Mouse (Mus musculus): ENCODE measurements around the gene Wars2. TPM values are rescaled to one million over a fixed set of nuclear protein-coding genes. Genes with fewer than 3 reads are reported as not detected.

The Wars2 gene
- polyA plus RNA-seq, 1 experiment, result 4.0 TPM

DNA sequence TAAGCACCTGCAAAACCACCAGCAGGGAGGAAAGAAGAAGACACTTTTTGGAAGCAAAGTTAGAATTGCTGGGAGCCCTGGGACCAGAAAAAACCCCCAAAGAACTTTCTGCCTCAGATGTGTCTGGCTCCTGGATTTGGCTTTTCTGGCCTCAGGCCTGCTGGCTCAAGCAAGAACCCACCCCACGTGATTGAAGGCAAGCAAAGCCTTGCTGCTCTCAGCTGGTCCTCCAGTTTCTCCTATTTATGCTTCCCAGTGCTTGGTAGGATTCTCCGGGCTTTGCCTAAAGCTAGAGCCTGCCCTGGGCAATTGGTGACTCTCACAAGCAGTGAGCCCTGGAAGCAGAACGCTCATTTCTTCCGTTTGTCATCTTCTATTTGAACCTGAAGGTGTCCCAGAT lies 106.7 kb downstream of the Wars2 start:
- no peak overlapping the region for H3K4me3 ChIP-seq
- H3K36me3 ChIP-seq (ENCODE audit: control insufficient read depth, insufficient read depth), result no peaks in the 10 kb centered on the region
- H3K4me2 ChIP-seq (ENCODE audit: low read depth), result no peak overlapping the region
- TF ChIP-seq TCF3 (IDR thresholded peaks at IDR 0.05; ENCODE audit: insufficient read length, low read depth) (no peak), POLR2A (IDR thresholded peaks at IDR 0.05; ENCODE audit: insufficient read length, low read depth) (no peak), MAX (IDR thresholded peaks at IDR 0.05; ENCODE audit: low read depth) (no peak), REST (IDR thresholded peaks at IDR 0.05; ENCODE audit: insufficient read depth, insufficient read length) (no peak), MYOG (IDR thresholded peaks at IDR 0.05; ENCODE audit: control insufficient read depth in 1 of 3, insufficient read depth in 1 of 3, insufficient read length in 2 of 3, low read depth in 2 of 3) (no peak), CEBPB (IDR thresholded peaks at IDR 0.05; ENCODE audit: insufficient read depth, poor library complexity, severe bottlenecking) (no peak), POLR2AphosphoS2 (IDR thresholded peaks at IDR 0.05; ENCODE audit: insufficient read length, low read depth) (no peak)
- H3K79me2 ChIP-seq (ENCODE audit: control insufficient read depth, insufficient read depth), result no peaks in the 10 kb centered on the region
- no peaks in the 10 kb centered on the region for H3K27me3 ChIP-seq (ENCODE audit: control insufficient read depth, insufficient read depth, insufficient read length)
- no peak overlapping the region for H3ac ChIP-seq (ENCODE audit: control insufficient read depth, insufficient read length)

DNA sequence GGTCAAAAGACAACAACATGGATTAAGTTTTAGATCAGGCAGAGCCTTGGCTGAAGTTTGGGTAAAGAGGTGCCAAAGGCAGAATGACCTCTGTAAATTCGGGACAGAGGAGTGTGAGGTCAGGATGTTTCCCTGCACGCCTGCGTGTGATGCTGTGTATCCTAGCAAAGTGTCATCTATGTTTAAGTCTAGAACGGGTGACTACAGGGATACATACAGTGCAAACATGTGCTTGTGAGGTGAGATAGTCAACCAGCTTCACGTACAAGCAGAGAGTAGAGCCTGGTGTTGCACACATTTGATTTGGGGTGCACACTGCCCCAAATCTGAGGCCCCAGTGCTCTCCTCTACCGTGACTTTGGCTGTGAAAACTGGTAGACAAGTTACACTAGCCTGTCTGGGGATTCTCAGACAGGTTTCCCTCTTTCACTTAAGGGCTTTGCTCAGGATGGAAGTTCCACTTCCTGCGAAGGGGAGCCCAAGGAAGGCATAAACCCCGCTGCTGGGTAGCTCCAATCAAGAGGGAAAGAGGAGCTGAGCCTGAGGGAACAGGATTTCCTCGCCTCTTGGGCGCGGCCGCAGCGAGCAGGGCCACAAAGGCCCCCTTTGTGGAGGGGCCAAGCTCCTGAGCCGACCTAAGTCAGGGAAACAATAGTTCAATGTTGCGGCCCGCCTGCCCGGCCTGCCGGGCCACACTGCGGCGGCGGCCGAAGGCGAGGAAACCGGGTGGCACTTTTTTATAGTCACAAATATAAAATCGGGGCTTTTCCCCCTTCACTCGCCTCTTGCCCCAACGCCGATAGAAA lies 107.3 kb downstream of the Wars2 start:
- TF ChIP-seq E2F4 (IDR thresholded peaks at IDR 0.05; ENCODE audit: insufficient read depth) (no peak), REST (IDR thresholded peaks at IDR 0.05; ENCODE audit: insufficient read depth, insufficient read length) (no peak), CEBPB (IDR thresholded peaks at IDR 0.05; ENCODE audit: insufficient read depth, poor library complexity, severe bottlenecking) (no peak), MYOD1 (IDR thresholded peaks at IDR 0.05; ENCODE audit: control insufficient read depth in 1 of 3, insufficient read length in 2 of 3, low read depth in 2 of 3) (no peak), SRF (IDR thresholded peaks at IDR 0.05; ENCODE audit: control insufficient read depth, insufficient read length, low read depth) (no peak), TCF12 (IDR thresholded peaks at IDR 0.05; ENCODE audit: insufficient read depth, poor library complexity, severe bottlenecking) (no peak), MYOG (IDR thresholded peaks at IDR 0.05; ENCODE audit: control insufficient read depth in 1 of 3, insufficient read depth in 1 of 3, insufficient read length in 2 of 3, low read depth in 2 of 3) (no peak), POLR2A (IDR thresholded peaks at IDR 0.05; ENCODE audit: insufficient read length, low read depth) (no peak)
- Histone ChIP-seq H3ac (ENCODE audit: control insufficient read depth, insufficient read length) (no peak overlapping the region), H3K4me3 (no peak overlapping the region), H3K79me2 (ENCODE audit: control insufficient read depth, insufficient read depth) (no peaks in the 10 kb centered on the region), H3K4me2 (ENCODE audit: low read depth) (no peak overlapping the region), H3K27me3 (ENCODE audit: control insufficient read depth, insufficient read depth, insufficient read length) (no peaks in the 10 kb centered on the region), H3K36me3 (ENCODE audit: control insufficient read depth, insufficient read depth) (no peaks in the 10 kb centered on the region)

- TF ChIP-seq POLR2AphosphoS2 (IDR thresholded peaks at IDR 0.05; ENCODE audit: insufficient read length, low read depth), result no peak
- no peak for TF ChIP-seq E2F4 (IDR thresholded peaks at IDR 0.05; ENCODE audit: insufficient read depth)
- TF ChIP-seq USF1 (IDR thresholded peaks at IDR 0.05; ENCODE audit: low read depth), result no peak
- no peak for TF ChIP-seq MAX (IDR thresholded peaks at IDR 0.05; ENCODE audit: low read depth)
- TF ChIP-seq POLR2A (IDR thresholded peaks at IDR 0.05; ENCODE audit: insufficient read length, low read depth), result no peak
- TF ChIP-seq MYOD1 (IDR thresholded peaks at IDR 0.05; ENCODE audit: control insufficient read depth in 1 of 3, insufficient read length in 2 of 3, low read depth in 2 of 3), result no peak
- TF ChIP-seq REST (IDR thresholded peaks at IDR 0.05; ENCODE audit: insufficient read depth, insufficient read length), result no peak
- no peaks in the 10 kb centered on the region for H3K79me2 ChIP-seq (ENCODE audit: control insufficient read depth, insufficient read depth)
- H3K4me3 ChIP-seq, result no peak overlapping the region
- H3K27me3 ChIP-seq (ENCODE audit: control insufficient read depth, insufficient read depth, insufficient read length), result no peaks in the 10 kb centered on the region
- no peak overlapping the region for H3K4me2 ChIP-seq (ENCODE audit: low read depth)
- no peak overlapping the region for H3ac ChIP-seq (ENCODE audit: control insufficient read depth, insufficient read length)
- no peaks in the 10 kb centered on the region for H3K36me3 ChIP-seq (ENCODE audit: control insufficient read depth, insufficient read depth)
Measured at GRCm38 (mm10) chr3:99248831-99249550, 108.1 kb downstream of the Wars2 start.

DNA sequence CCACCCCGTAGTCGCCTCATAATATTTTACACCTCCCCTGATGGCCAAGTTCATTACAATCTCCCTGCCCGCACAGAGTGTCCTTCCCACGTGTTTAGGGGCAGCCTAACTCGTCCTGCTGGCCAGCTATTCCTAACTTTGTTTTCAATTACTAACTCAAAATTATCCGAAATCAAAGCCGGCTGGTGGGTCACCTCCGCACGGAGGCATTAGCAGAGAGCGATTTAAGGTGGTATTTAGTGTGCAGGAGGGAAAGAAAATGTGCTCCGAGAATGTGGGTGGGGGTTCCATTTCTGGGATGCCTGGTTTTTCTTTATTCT lies 108.6 kb downstream of the Wars2 start:
- Histone ChIP-seq H3K4me2 (ENCODE audit: low read depth) (no peak overlapping the region), H3K27me3 (ENCODE audit: control insufficient read depth, insufficient read depth, insufficient read length) (no peaks in the 10 kb centered on the region)
- TF ChIP-seq TCF3 (IDR thresholded peaks at IDR 0.05; ENCODE audit: insufficient read length, low read depth) (no peak), USF1 (IDR thresholded peaks at IDR 0.05; ENCODE audit: low read depth) (no peak), POLR2AphosphoS2 (IDR thresholded peaks at IDR 0.05; ENCODE audit: insufficient read length, low read depth) (no peak), MYOG (IDR thresholded peaks at IDR 0.05; ENCODE audit: control insufficient read depth in 1 of 3, insufficient read depth in 1 of 3, insufficient read length in 2 of 3, low read depth in 2 of 3) (no peak), POLR2A (IDR thresholded peaks at IDR 0.05; ENCODE audit: insufficient read length, low read depth) (no peak), REST (IDR thresholded peaks at IDR 0.05; ENCODE audit: insufficient read depth, insufficient read length) (no peak), E2F4 (IDR thresholded peaks at IDR 0.05; ENCODE audit: insufficient read depth) (no peak), MAX (IDR thresholded peaks at IDR 0.05; ENCODE audit: low read depth) (no peak), CEBPB (IDR thresholded peaks at IDR 0.05; ENCODE audit: insufficient read depth, poor library complexity, severe bottlenecking) (no peak), MYOD1 (IDR thresholded peaks at IDR 0.05; ENCODE audit: control insufficient read depth in 1 of 3, insufficient read length in 2 of 3, low read depth in 2 of 3) (no peak), TCF12 (IDR thresholded peaks at IDR 0.05; ENCODE audit: insufficient read depth, poor library complexity, severe bottlenecking) (no peak), SRF (IDR thresholded peaks at IDR 0.05; ENCODE audit: control insufficient read depth, insufficient read length, low read depth) (no peak)

More for the DNA sequence above, 108.6 kb downstream of the Wars2 start:
- Histone ChIP-seq H3K79me2 (ENCODE audit: control insufficient read depth, insufficient read depth) (peaks cover 2% of the 10 kb centered on the region), H3K36me3 (ENCODE audit: control insufficient read depth, insufficient read depth) (no peaks in the 10 kb centered on the region), H3K4me3 (no peak overlapping the region), H3ac (ENCODE audit: control insufficient read depth, insufficient read length) (no peak overlapping the region)

Measured in myocyte (in vitro differentiated cells).